Mouse (Mus musculus): Measurements from ENCODE around the gene Taf8. TPM values are rescaled to one million over a fixed set of nuclear protein-coding genes. Genes with fewer than 3 reads are reported as not detected.

The Taf8 gene
- 74.6 TPM for total RNA-seq (2023)

DNA sequence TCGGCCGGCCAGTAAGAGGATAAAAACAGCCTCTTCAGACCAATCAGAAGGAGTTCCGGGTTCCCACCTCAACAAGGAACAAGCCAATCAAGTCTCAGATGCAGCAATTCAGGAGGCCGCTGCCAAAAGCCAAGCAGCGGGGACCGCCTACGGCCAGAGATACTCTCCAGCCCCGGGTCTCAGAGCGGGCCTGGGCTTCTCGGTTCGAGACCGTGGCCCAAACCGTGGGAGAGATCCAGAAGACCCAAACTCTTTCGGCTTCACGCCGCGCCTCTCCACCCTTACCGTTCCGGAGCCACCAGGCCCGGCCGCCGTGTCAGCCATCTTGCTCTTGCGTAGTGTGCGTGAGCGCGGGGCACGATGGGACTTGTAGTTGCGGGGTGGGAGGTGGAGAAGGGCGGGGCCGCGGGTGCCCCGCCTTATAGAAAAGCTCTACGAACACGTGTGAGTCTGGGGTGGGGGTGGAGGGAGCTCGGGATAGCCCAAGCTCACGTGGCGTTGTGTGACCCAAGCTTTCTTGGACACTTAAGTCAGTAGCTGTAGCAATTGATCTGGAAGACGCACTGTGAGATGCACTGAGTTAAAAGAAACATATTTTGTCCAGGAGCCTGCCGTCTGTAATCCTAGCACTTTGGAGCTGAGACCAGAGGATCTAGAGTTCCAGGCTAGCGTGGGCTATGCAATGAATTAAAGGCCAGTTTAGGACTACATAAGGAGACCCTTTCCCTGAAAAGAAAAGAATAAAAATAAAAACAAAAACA lies at the start of gene Taf8:
Taf8 (minus strand) TSS at position 347 of the 761 bp plus-strand sequence.

GRCm38 (mm10) chr17:47504941-47505346 lies 2.9 kb upstream of the Taf8 start, which contains the start of gene Ccnd3:
Gene Ccnd3, plus strand, starts transcription at chr17:47505051.

DNA sequence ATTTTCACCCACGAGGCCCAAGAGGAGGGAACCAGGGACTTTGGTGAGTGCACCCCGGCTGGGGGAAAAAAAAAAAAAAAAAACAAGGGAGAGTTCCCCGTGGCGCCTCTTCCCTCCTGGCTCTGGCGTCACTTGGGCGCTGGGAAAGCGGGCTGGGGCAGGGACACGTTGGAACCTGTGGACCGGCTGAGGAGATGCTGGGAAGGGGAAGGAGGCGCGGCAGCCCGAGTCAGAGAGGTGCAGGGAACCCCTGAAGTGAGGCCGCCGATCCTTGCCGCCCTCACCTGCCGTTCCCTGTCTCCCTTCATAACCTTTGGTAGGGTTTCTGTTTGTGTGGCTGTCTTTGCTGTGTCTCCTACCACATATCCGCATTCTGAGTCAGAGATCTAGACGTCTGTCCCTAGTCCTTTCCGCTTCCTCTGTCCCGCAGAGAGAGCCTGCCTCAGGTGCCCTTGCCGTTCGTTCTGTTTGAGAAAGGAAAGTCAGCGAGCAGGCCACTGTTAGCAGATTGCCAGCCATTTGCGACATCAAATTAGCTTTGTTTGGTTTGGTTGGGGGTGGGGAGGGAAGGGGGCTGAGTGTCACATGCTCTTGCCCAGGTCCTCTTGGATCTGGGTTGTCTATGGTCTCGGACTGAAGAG lies 65.1 kb downstream of the Taf8 start, which contains the start of gene 1700001C19Rik:
1700001C19Rik (minus strand) TSS at position 470 of the 641 bp plus-strand sequence.

DNA sequence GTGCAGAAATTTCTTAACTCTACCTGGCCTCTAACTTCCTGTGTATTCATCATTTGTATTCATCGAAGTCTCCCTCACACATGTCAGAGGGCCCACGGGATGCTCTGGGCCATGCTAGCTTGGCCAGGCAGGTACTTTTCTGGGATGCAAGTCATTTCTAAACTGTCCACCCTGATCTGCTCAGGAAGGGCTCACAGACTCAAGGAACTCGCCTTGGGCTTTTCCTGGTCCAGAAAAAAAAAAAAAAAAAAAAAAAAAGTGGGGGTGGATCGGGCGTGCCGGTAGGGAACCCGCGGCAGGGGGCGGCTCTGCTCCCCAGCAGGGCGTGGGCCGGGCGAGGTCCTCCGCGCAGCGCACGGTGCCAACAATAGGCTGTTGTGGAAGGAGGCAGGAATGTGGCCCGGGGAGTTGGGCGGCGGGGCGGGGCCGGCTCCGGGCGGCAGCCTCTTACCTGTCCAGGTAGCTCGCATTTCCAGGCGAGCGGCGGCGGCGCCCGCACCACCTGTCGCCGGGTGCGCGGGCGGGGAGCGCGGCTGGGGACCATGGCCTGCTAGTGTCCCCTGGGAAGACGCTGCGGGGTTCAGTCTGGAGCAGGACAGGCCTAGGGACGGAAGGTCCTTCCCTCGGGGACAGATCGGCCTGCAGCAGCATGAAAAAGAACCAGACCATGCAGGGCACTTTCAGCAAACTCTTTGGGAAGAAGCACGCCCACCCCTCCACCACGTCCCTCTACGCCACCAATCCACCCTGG lies 65.8 kb downstream of the Taf8 start, which contains the start of gene AI661453:
AI661453 (plus strand) TSS at position 460 of the 751 bp plus-strand sequence.

Other genes starting within 250 kb of the Taf8 start
- 22.1 TPM for gene Mrps10, start 133.4 kb downstream of the Taf8 start, total RNA-seq (2023)
- gene Guca1b, start 116.9 kb downstream of the Taf8 start, total RNA-seq (2023), result 3.9 TPM
- gene Guca1a, start 101.7 kb downstream of the Taf8 start, total RNA-seq (2023), result not detected
- 0.09 TPM for gene AI661453, start 65.7 kb downstream of the Taf8 start, total RNA-seq (2023)
- not detected for gene 1700001C19Rik, start 64.9 kb downstream of the Taf8 start, total RNA-seq (2023)
- 358 TPM for gene Ccnd3, start 2.8 kb upstream of the Taf8 start, total RNA-seq (2023)
- 15.1 TPM for gene Bysl, start 109.2 kb upstream of the Taf8 start, total RNA-seq (2023)
- gene Med20, start 109.3 kb upstream of the Taf8 start, total RNA-seq (2023), result 59.9 TPM
- 2.7 TPM for gene Gm20517, start 109.3 kb upstream of the Taf8 start, total RNA-seq (2023)
- 5.6 TPM for gene Usp49, start 128.4 kb upstream of the Taf8 start, total RNA-seq (2023)
- 114 TPM for gene Tomm6, start 186.1 kb upstream of the Taf8 start, total RNA-seq (2023)
- 2.4 TPM for gene Frs3, start 186.7 kb upstream of the Taf8 start, total RNA-seq (2023)
- gene Gm21981, start 192.2 kb upstream of the Taf8 start, total RNA-seq (2023), result 0.21 TPM
- not detected for gene Prickle4, start 192.4 kb upstream of the Taf8 start, total RNA-seq (2023)
- not detected for gene Pgc, start 224.6 kb upstream of the Taf8 start, total RNA-seq (2023)
- gene Tfeb, start 234.7 kb upstream of the Taf8 start, total RNA-seq (2023), result 35.0 TPM